Mouse (Mus musculus) embryonic facial prominence, embryonic 10.5 days (tissue): Measurements from ENCODE around the gene Srrd. TPM values are rescaled to one million over a fixed set of nuclear protein-coding genes. Genes with fewer than 3 reads are reported as not detected.

ENCODE experiments used
- DNase-seq: peaks from one replicate; pipeline ENCODE4 v3.0.0-alpha.2; 2017; ENCODE audit warnings: low spot score
- H3K27ac ChIP-seq: fragments of 300-500 bp; sonication (generic); replicated peaks from 2 replicates; pipeline ENCODE4 v1.5.1; 2016; ENCODE audit warnings: mild to moderate bottlenecking
- H3K27me3 ChIP-seq: fragments of 300-500 bp; sonication (generic); replicated peaks from 2 replicates; pipeline ENCODE4 v1.6.1; 2016; ENCODE audit warnings: low read depth, mild to moderate bottlenecking; ENCODE audit not compliant: poor library complexity, severe bottlenecking
- H3K36me3 ChIP-seq: fragments of 300-500 bp; sonication (generic); replicated peaks from 2 replicates; pipeline ENCODE4 v1.6.1; 2016; ENCODE audit warnings: mild to moderate bottlenecking, moderate library complexity
- H3K4me1 ChIP-seq: fragments of 300-500 bp; sonication (generic); 2 replicates; pipeline ENCODE4 v1.6.1; 2016
- H3K4me3 ChIP-seq: fragments of 300-500 bp; sonication (generic); 2 replicates; pipeline ENCODE4 v1.5.1; 2016; ENCODE audit warnings: mild to moderate bottlenecking, moderate library complexity
- H3K9me3 ChIP-seq: fragments of 300-500 bp; sonication (generic); 2 replicates; pipeline ENCODE4 v1.6.1; 2016; ENCODE audit warnings: mild to moderate bottlenecking
- WGBS: fragments of 180-500 bp; shearing (Covaris S2); methylation state at CpG from one replicate; pipeline ENCODE4 v1.1.7; 2016; 5-methylcytosine and 5-hydroxymethylcytosine counted together
- polyA plus RNA-seq: library from polyadenylated mRNA; unstranded; fragments of >200 nt; fragmentation: Nextera tagmentation; extraction: Ambion mirVana; gene quantifications from 2 replicates; pipeline ENCODE4 v1.2.1, GENCODE M21; 2016

Srrd gene
- polyA plus RNA-seq: 48.2 and 51.6 TPM in 2 replicates

DNA sequence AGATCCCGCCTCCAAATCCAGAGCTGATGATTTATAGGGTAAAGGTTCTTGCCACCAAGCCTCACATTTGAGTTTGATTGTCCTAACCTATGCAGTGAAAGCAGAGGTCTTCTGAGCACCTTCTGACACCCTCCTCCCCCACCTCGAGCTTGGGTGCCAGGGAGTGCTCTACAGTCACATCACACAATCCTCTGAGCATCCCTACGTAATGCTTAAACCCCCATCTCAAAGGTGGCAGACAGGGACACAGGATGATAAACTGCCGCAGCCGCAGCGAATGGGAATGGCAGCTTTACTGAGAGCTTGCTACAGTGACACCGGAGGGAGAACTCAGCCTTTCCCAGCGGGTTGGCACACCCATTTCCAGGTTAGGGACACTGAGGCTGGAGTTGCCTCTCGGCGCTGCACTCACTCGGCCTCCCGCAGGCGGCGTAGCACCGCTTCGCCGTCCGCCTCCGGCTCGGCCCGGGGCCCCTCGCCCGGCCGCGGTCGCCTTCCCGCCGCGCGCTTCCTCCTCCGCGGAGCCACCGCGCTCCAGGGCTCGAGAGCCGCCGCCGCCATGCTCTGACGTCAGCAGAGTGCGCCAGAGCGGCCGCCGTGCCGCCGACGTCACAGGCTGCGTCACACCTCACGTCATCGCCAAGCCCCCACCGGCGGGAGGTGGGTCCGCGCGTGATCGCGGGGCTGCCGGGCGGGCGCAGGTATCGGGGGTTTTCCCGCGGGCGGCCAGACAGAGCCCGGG lies at the start of gene Srrd, which contains the start of gene Hps4:
Gene Srrd (minus strand): TSS at position 578 of the 742 bp plus-strand sequence.
Gene Hps4 (plus strand): TSS at position 621 of the 742 bp plus-strand sequence.
- Histone ChIP-seq H3K27ac (peak within 1 kb of the TSS; percentile 93), H3K4me1 (peaks cover 42% of the 10 kb centered on the region), H3K27me3 (no peaks in the 10 kb centered on the region), H3K36me3 (peaks cover 57% of the 10 kb centered on the region), H3K9me3 (no peaks in the 10 kb centered on the region), H3K4me3 (peak within 1 kb of the TSS; percentile 97)
- 2% methylated on average over 64 of the region's 64 CpGs for WGBS
- peak; percentile 88 for DNase-seq

DNA sequence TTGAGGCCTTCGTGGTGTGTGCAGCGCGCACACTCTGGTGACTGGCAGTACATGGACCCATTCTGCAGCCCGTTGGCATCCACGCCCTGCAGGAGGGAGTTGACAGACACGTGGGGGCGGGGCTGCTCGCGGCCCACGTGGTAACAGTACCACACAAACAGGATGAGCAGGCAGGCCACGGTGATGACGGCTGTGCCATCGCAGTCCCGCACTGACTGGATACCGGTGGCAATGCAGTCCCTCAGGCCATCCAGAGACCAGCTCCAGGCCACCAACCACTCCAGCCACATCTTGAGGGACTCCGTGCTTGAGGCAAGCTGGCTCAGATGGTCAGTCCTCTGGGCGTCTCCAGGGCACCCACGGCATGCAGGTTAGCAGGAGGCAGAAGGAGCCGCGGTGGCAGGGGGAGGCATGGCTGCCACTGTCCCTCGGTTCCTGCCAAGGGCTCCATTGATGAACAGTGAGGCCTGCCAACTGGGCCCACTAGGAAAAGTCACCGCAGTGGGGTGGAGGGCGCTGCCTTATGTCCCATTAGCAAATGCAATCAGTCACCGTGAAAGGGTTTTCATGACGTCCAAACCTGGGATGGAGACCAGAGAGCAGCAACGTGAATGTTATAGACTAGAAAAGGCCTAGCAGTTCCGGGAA lies 49.0 kb upstream of the Srrd start:
- peaks cover 50% of the 10 kb centered on the region for H3K36me3 ChIP-seq
- H3K27me3 ChIP-seq: peaks cover 37% of the 10 kb centered on the region
- H3K4me1 ChIP-seq: peaks cover 54% of the 10 kb centered on the region
- no peaks in the 10 kb centered on the region for H3K9me3 ChIP-seq
- H3K4me3 ChIP-seq: no peak overlapping the region
- 74% methylated on average over 27 of the region's 27 CpGs for WGBS
- no peak for DNase-seq
- H3K27ac ChIP-seq: no peak overlapping the region

DNA sequence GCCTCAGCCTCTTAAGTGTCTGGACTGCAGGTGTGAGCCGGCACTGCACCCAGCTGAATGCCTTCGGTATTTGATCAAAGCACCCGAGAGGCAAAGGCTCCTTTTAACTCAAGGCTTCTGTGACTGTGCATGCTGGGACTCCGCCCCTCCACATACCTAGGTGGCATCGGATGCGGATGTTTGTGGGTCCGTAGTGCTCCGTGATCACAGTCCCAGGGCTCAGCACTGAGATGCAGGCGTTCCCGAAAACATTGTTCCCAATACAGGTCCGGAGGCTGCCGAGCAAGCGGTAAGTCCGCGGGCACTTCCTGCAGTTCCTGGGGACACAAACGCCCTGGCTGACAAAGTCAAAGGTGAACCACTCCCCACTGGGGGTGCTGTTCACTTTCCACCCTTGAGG lies 48.2 kb upstream of the Srrd start:
- DNase-seq: no peak
- Histone ChIP-seq H3K27ac (no peak overlapping the region), H3K9me3 (no peaks in the 10 kb centered on the region), H3K4me1 (peaks cover 46% of the 10 kb centered on the region), H3K27me3 (peaks cover 37% of the 10 kb centered on the region), H3K36me3 (peaks cover 58% of the 10 kb centered on the region), H3K4me3 (no peak overlapping the region)
- WGBS: 54% methylated on average over 16 of the region's 16 CpGs

DNA sequence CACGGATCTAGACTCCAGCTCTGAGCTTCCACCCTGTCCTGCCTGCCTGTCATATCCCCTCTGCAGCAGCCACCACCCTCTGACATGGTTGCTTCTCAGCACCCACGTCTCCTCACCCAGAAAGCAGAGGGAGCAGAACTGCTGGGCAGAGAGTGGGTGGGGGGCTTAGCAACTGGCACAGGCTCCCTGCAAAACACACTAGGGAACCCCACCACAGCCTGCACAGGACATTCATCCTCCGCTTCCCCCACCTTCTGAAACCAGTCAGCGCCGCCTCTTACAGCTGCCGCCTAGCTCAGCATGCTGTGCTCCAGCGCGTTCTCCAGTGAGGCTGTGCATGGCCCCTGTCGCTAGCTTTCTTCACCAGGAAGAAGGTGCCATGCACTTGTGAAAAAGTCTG lies 46.5 kb upstream of the Srrd start:
- 85% methylated on average over 9 of the region's 9 CpGs for WGBS
- no peak for DNase-seq
- no peak overlapping the region for H3K27ac ChIP-seq

DNA sequence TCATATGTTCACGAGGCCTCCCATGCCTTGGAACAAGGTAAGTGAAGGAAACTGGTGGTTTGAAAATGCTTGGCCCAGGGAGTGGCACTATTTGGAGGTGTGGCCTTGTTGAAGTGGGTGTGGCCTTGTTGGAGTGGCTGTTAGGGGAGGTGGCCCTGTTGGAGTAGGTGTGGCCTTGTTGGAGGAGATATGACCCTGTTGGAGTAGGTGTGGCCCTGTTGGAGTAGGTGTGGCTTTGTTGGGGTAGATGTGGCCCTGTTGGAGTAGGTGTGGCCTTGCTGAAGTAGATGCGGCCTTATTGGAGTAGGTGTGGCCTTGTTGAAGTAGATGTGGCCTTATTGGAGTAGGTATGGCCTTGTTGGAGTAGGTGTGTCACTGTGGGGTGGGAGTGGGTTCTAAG lies 43.1 kb upstream of the Srrd start:
- H3K27ac ChIP-seq: no peak overlapping the region
- no peak for DNase-seq
- H3K4me3 ChIP-seq: no peak overlapping the region
- 78% methylated on average over 2 of the region's 2 CpGs for WGBS
- H3K36me3 ChIP-seq: peaks cover 73% of the 10 kb centered on the region
- peaks cover 3% of the 10 kb centered on the region; the same call in 1 of the 2 replicates for H3K27me3 ChIP-seq
- peaks cover 21% of the 10 kb centered on the region for H3K4me1 ChIP-seq
- H3K9me3 ChIP-seq: no peaks in the 10 kb centered on the region

More for the DNA sequence above, 46.5 kb upstream of the Srrd start:
- Histone ChIP-seq H3K4me1 (peaks cover 32% of the 10 kb centered on the region), H3K27me3 (peaks cover 36% of the 10 kb centered on the region), H3K36me3 (peaks cover 75% of the 10 kb centered on the region), H3K4me3 (no peak overlapping the region), H3K9me3 (no peaks in the 10 kb centered on the region)

DNA sequence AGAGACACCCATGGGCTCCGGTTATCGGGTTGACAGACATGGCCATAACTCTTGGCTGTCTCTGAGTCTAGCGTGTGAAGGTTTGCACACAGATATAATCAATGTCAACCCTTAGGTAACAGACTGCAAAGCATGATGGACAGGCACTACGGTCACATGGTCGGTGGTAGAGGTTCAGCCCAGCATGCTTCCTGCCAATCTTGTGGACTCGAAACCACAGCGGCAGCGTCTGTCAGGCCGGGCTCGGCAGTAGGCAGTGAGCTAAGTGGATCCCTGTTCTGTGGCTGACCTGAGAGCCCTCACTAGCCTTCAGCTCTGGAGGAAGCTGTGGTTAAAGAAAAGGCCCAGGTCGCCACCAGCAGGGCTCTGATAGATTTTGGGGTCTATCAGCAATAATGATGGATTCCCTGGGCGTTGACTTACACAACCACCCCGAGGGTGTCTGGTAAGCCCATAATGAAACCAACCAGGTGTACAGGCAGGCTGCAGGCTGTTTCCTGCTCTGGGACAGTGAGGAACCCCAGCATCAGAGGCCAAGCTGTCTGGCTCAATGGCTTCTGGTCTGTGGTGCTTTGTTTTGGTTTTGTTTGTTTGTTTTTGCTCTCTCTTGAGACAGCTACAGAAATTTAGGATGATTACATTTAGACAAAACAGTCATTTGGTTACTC lies 42.1 kb upstream of the Srrd start:
- H3K27ac ChIP-seq: no peak overlapping the region
- DNase-seq: no peak
- H3K36me3 ChIP-seq: peaks cover 69% of the 10 kb centered on the region
- WGBS: 92% methylated on average over 13 of the region's 13 CpGs
- H3K4me3 ChIP-seq: no peak overlapping the region
- H3K27me3 ChIP-seq: no peaks in the 10 kb centered on the region; the same call in 1 of the 2 replicates
- H3K9me3 ChIP-seq: no peaks in the 10 kb centered on the region
- H3K4me1 ChIP-seq: peaks cover 18% of the 10 kb centered on the region

DNA sequence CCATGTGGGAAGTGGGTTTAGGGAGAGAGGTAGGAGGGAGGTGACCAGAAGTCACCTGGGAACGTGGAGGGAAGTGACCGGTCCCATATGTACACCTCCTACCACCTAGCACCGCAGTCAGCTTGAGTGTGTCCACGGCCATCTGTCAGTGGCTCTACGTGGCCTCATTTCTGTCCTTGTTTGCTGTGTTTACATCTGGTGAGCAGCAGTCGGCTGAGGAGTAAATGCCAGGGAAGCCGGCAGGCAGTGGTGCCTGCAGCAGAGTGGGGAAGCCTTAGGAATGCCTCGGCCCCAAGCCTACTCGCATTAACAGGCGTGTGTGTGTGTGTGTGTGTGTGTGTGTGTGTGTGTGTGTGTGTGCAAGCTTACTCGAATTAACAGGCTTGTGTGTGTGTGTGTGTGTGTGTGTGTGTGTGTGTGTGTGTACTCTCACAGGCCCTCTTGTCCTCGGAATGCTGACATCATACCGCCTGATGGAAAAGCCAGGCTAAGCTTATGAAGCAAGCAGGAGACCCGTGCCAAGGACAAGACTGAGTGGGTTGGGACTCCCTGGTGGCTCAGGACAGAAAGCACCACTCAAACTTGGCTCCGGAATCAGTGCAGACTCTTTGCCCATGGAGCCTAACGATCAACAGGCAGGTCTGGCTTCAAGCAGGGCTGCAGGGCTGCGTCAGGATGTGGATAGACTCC lies 39.9 kb upstream of the Srrd start:
- no peaks in the 10 kb centered on the region for H3K9me3 ChIP-seq
- no peak overlapping the region for H3K4me3 ChIP-seq
- no peak for DNase-seq
- peaks cover 71% of the 10 kb centered on the region for H3K36me3 ChIP-seq
- H3K4me1 ChIP-seq: peaks cover 12% of the 10 kb centered on the region
- H3K27ac ChIP-seq: no peak overlapping the region; the same call in 1 of the 2 replicates
- no peaks in the 10 kb centered on the region for H3K27me3 ChIP-seq
- 71% methylated on average over 17 of the region's 17 CpGs for WGBS

DNA sequence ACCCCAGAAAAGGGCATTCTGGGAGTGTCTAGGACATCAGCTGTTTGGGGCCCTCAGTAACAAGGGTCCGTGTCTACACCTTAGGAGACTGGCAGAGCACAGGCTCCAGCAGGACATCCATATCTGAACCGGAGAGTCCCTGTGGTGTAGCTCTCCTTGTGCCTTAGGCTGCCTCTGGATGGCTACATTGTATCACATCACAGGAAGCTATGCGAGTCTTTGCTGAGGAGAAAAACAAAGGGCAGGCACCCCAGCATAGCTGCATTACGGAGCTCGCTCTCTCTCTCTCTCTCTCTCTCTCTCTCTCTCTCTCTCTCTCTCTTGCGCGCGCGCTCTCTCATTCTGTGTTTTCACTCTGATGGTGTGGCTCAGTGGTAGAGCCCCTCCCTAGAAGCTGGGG lies 39.2 kb upstream of the Srrd start:
- WGBS: 73% methylated on average over 9 of the region's 9 CpGs
- H3K36me3 ChIP-seq: peaks cover 69% of the 10 kb centered on the region

DNA sequence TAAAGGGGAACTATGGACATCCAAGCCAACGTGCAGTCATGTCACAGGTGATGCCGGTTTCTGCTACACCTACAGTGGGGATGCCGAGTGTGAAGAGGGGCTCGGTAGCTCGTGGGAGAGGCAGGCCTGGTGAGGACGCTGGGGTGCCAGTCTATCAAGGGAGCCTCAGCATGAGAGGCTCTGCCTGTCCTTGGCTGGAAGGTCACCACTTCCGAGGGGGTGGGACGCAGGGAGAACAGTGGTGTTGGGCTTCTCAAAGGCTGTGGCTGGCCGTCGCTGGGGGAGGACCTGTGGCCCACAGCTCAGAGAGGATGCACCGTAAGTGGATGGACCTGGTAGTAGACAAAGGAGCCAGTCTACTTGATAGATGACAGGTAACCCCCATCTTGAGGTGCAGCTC lies 38.3 kb upstream of the Srrd start:
- no peaks in the 10 kb centered on the region for H3K27me3 ChIP-seq
- DNase-seq: no peak
- peaks cover 67% of the 10 kb centered on the region for H3K36me3 ChIP-seq
- peaks cover 12% of the 10 kb centered on the region for H3K4me1 ChIP-seq
- no peak overlapping the region for H3K4me3 ChIP-seq
- 88% methylated on average over 11 of the region's 11 CpGs for WGBS
- no peaks in the 10 kb centered on the region for H3K9me3 ChIP-seq
- H3K27ac ChIP-seq: no peak overlapping the region

More for the DNA sequence above, 39.2 kb upstream of the Srrd start:
- no peak for DNase-seq
- Histone ChIP-seq H3K27ac (peak overlapping the region; percentile 0; the same call in 1 of the 2 replicates), H3K4me1 (peaks cover 12% of the 10 kb centered on the region), H3K4me3 (no peak overlapping the region), H3K9me3 (no peaks in the 10 kb centered on the region), H3K27me3 (no peaks in the 10 kb centered on the region)

DNA sequence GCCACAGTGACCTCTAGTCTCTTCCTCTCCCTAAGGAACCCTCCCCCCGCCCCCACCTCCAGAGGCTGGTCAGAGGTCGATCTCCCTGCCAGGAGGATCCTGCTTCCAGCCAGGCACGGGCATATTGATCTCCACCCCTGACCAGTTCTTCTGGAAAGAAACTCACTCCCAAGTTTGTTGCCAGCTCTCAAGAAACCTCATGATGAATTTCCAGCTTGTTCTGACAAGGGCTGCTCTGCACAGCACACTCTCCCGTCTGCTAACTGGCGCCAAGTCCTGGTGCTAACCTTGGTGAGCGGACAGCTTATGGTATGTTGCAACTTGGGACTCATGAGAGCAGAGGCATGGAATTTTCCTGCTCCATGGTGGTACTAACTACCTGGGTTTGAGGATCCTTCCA lies 35.9 kb upstream of the Srrd start:
- Histone ChIP-seq H3K36me3 (peaks cover 68% of the 10 kb centered on the region), H3K27ac (no peak overlapping the region), H3K4me3 (no peak overlapping the region), H3K4me1 (peaks cover 26% of the 10 kb centered on the region), H3K27me3 (no peaks in the 10 kb centered on the region), H3K9me3 (no peaks in the 10 kb centered on the region)
- 79% methylated on average over 6 of the region's 6 CpGs for WGBS
- DNase-seq: no peak

DNA sequence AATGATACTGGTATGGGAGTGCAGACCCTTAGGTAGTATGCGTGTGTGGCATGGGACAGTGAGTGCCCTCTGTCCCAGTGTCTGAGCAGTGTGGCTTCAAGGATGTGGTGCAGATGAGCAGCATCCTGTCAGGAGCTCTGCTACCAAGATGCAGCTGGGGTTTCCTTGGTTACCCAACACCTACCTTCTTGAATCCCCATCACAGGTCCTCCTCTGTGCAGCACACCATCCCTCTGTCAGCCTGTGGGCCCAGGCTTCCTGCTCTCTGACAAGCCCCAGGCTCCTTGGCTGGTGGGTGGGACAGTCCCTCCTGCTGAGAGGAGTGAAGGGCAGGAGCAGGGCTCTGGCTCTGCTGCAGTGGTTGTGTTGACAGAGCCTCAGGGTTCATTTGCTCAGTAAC lies 34.5 kb upstream of the Srrd start:
- DNase-seq: no peak
- Histone ChIP-seq H3K36me3 (peaks cover 82% of the 10 kb centered on the region), H3K4me1 (peaks cover 22% of the 10 kb centered on the region), H3K27me3 (no peaks in the 10 kb centered on the region), H3K9me3 (no peaks in the 10 kb centered on the region), H3K27ac (no peak overlapping the region), H3K4me3 (no peak overlapping the region)
- 89% methylated on average over 1 of the region's 1 CpGs for WGBS

DNA sequence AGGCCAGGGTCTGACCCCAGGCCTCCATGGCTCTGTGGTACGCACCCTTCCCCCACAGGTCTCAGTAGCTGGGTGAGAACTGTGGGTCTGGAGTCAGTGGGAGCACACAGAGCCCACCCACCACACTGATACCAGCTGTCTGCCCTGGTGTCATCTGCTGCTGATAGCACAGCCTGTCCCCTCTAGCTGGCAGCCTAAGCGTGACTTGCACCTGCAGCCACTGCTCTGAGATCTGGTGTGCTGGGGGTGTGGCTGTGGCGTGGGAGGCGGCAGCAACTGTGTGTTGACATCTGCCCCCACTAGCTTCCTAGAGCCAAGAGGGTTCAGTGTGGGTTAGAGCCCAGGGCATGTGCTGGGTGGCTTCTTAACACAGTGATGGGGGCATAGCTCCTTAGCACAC lies 33.3 kb upstream of the Srrd start:
- H3K27ac ChIP-seq: no peak overlapping the region
- H3K27me3 ChIP-seq: no peaks in the 10 kb centered on the region
- 87% methylated on average over 4 of the region's 4 CpGs for WGBS
- H3K4me1 ChIP-seq: peaks cover 25% of the 10 kb centered on the region
- no peaks in the 10 kb centered on the region for H3K9me3 ChIP-seq
- H3K36me3 ChIP-seq: peaks cover 90% of the 10 kb centered on the region
- DNase-seq: no peak
- H3K4me3 ChIP-seq: no peak overlapping the region
